Mouse (Mus musculus): ENCODE results near the gene Tnf. TPM values are rescaled to one million over a fixed set of nuclear protein-coding genes. Genes with fewer than 3 reads are reported as not detected.
"Not testable (repeated sequence)": the region's sequence is repeated elsewhere in the genome, so short reads cannot be mapped to it uniquely, and the experiment has no call there.

Gene Tnf
- total RNA-seq, 2 experiments from 2014 or later = 0.25 TPM; not detected in 1

DNA sequence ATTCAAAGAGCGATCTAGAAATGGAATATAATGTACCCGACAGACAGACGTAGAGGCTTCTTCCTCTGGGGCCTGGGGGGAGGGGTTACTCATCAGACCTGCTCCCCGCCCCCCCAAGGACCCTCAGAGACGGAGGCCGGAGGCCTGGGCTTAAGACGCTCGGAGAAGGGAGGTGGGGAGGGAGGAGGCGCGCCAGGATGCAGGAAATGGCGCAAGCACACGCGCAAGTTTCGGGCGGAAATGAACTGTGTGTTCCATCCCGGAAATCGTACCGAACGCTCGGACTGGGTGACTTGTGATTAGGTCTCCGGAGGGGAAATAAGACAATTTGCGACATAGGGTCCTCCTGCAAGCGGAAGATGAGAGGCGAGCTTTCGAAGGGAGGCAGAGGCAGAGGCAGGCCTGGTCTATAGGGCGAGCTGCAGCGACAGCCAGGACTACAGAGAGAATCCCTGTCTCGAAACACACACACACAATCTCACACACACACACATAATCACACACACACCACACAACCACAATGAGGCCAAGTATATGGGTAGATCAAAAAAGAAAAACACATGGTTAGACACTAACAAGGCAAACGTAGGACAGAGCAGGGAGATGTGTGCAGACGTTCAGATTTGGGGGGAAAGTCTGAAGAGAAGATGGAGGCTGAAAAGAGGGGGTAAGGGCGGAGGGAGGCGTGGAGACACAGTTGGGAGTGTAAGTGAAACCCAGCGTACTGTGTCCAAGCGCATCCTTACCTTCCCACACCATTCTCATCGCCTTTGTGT lies 34.0 kb upstream of the Tnf start, which contains the start of gene Nfkbil1:
Gene Nfkbil1 (minus strand): TSS at position 179 of the 776 bp plus-strand sequence.
- intact Hi-C loops (cut with DNase I) = loop anchor here (2.0 to 10.0 kb wide), 5 partner anchors 71 to 644 kb away; partner anchors contain the start of genes C2, Csnk2b, Ehmt2 and Gpank1
- peak; percentile 89 to 91 for DNase-seq (ENCODE audit: low spot score in 2 of 2)

DNA sequence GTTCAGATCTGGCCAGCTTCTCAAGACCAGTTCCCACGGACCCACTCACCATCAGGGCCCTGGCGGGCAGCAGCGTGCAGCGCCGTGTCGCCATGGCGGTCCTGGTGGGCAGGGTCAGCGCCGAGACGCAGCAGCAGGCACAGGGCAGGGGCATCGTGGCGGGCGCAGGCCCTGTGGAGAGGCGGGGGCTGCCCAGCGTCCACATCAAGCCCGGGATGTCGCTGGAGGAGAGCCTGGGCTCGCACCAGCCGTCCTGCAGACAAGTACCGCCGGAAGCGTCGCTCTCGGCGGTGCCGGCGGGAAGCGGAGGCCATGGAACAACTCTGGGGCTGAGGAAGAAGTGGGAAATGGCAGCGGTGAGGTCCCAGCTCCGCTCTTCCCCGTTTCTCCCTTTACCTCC lies 33.1 kb upstream of the Tnf start:
- intact Hi-C loops (cut with DNase I) = loop anchor here (5.0 to 10.0 kb wide), 5 partner anchors 38 to 643 kb away; partner anchors contain the start of genes C2, Csnk2b, Ehmt2 and Gpank1
- no peak for DNase-seq (ENCODE audit: low spot score in 2 of 2)

- intact Hi-C loops (cut with DNase I) = loop anchor here (5.0 to 10.0 kb wide), 2 partner anchors 37 to 229 kb away; partner anchors contain the start of gene Vars
- not testable (repeated sequence) for DNase-seq (ENCODE audit: low spot score in 2 of 2)
Observed at GRCm38 (mm10) chr17:35234090-35234489, 32.3 kb upstream of the Tnf start.

DNA sequence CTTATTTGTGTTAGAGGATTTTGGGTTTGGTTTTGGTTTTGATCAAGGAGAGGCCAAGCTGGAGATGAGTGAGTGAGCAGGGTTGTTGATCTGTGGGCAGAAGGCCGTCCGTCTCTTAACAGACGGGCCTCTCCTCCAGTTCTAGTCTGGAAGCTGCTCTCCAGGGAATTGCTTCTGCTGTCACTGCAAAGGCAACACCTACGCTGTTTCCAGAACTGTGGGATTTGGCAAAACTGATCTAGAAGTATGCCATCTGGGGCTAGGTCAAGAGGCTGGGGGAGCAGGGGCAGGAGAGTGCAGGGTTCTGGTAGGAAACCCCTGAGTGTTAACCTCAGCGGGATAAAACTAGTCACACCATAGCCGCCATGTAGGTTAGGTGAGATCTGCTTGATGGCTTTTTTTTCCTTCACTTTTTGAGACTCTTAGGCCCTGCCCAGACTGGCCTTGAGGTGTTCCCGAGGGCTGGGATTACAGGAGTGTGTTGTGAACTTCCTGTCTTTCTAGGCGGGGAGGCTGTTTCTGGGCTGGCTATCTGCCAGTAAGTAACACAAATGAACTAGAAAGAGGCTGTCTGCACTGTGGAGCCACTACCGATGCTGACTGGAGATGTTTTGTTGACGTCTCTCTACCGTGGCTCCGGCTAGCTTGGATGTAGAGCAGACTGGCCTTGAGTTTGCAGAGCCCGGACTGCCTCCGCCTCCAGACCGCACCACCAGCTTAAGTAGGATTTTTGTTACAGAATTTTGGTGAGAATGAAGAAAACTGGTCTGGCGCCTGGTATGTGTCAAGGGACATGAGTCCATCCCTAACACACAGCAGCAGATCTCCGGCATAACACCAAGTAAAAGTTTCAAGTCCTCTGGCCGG lies 31.5 kb upstream of the Tnf start, which contains the start of gene Atp6v1g2:
Gene Atp6v1g2 (plus strand): TSS at position 547 of the 867 bp plus-strand sequence.
- intact Hi-C loops (cut with DNase I) = loop anchor here (2.0 to 10.0 kb wide), 3 partner anchors 36 to 229 kb away; partner anchors contain the start of gene Vars
- DNase-seq (ENCODE audit: low spot score in 2 of 2) = no peak

GRCm38 (mm10) chr17:35232659-35233058 lies 30.9 kb upstream of the Tnf start:
- no peak for DNase-seq (ENCODE audit: low spot score in 2 of 2)
- intact Hi-C loops (cut with DNase I) = loop anchor here (2.0 to 10.0 kb wide), 3 partner anchors 35 to 228 kb away; partner anchors contain the start of gene Vars

- intact Hi-C loops (cut with DNase I) = loop anchor here (2.0 to 10.0 kb wide), 3 partner anchors 35 to 227 kb away; partner anchors contain the start of gene Vars
- peak; percentile 72 to 81 for DNase-seq (ENCODE audit: low spot score in 2 of 2)
Observed at GRCm38 (mm10) chr17:35232043-35232442, 30.2 kb upstream of the Tnf start.

GRCm38 (mm10) chr17:35231022-35231421 lies 29.2 kb upstream of the Tnf start:
- DNase-seq (ENCODE audit: low spot score in 2 of 2) = no peak
- intact Hi-C loops (cut with DNase I) = loop anchor here (5.0 to 10.0 kb wide), 2 partner anchors 34 to 226 kb away; partner anchors contain the start of gene Vars

DNA sequence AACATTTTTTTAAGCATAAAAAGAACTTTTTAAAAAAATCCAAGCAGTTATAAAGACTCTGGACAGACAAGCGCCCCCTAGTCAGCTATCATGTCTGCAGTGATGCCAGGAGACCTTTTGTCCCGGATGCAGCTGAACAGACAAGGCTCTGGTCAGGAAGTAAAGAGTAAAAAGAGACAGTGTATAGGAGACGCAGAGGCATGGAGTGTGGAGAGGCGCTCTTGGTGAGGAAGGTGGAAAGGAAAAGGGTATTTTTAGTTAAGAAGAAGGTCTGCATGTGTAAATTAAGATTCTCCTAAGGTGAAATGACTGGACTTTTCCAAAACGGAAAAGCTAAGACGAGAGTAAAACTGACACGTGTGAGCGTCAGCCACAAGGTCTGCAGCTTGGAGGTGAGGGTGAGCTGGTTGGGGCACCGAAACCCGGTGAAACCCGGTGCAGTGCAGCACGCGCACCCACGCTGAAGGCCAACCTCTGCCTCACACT lies 24.8 kb upstream of the Tnf start:
- intact Hi-C loops (cut with DNase I) = no loop called here
- DNase-seq (ENCODE audit: low spot score in 2 of 2) = no peak

DNA sequence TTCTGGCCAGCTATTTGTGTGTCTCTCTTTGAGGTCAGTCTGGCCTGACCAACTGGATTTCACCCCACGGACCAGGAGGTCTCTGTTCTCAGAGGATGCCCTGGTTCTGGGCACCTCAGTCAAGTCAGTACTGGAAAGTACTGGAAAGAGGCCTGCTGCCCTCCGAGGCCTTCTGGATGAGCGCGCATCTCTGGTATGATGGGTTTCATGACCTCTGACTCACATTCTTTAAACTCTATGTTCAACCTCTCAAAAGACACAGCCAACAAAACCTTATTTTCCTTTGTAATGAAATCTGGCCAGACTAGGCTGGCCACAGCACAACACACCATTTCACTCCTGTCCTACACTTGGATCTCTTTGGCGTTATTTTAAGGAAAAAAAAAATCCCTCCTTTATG lies 23.6 kb upstream of the Tnf start:
- DNase-seq (ENCODE audit: low spot score in 2 of 2) = no peak
- intact Hi-C loops (cut with DNase I) = no loop called here

DNA sequence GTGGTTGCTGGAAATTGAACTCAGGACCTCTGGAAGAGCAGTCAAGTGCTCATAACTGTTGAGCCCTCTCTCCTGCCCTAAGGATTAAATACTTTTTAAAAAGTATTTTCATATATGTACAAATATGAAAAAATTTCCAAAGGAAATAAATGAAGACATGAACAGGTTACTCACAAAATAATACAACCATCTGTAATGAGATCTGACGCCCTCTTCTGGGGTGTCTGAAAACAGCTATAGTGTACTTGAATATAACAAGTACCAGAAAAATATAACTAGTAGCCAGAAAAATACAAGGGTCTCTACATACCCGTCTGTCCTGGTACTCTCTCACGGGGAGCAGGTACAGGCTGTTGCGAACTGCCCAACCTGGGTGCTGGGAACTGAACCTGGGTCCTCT lies 22.8 kb upstream of the Tnf start:
- intact Hi-C loops (cut with DNase I) = no loop called here
- DNase-seq (ENCODE audit: low spot score in 2 of 2) = no peak

DNA sequence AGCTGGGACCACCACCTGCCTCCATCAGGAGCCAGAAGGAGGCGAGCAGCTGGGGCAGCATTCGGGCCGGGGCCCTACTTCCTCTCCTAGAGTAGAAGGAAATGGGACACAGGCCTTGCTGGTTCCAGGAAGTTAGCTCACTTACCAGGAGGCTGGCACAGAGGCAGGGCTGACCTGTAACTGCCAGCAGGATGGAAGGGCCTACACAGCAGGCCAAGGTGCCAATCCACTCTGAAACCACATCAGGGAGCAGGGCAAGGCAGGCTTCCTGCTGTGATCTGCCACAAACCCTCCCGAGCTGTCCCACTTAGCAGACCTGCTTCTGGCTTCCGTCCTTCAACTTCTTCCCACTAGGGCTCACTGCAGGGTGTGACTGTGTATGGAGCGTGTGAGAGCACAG lies 20.5 kb upstream of the Tnf start:
- intact Hi-C loops (cut with DNase I) = no loop called here
- DNase-seq (ENCODE audit: low spot score in 2 of 2) = no peak

DNA sequence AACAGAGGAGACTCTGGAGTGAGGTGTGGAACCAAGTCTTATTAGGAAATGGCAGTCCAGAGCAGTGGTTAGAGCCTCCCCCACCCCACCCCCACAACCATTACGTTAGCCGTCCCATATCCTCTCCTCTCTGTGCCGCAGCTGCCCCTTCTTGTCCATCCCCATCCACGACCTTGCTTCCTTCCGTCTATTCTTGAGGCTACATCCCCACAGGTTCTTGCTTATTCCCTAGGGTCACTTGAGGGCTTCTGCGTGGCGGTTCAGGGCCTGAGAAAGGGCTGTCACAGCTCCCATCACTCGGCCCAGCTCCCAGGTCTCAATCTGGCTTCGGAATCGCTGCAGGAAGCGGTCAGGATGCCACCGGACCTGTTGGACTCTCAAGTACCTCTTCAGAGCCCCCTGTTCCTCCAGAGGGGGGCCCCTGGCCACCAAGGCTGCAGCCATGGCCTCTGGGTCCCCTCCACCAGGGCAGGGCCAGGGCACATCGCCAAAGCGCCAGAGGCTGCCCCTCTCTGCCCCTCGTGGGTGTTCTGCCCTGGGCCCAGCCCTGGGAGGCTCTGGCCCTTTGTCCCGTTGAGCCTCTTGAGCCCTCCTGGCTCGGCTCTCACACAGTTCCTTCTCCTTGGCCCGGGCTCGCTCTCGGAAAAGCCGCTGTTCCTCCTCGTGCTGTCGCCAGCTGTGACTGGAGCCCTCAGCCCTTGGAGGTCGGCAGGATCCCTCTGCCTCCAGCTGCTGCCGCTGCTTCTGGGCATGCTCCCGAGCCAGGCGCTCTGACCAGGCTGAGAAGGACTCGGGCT lies 18.5 kb upstream of the Tnf start, which contains the start of gene Gm16181:
Gene Gm16181 (plus strand): TSS at position 679 of the 797 bp plus-strand sequence.
- no peak for DNase-seq (ENCODE audit: low spot score in 2 of 2)
- intact Hi-C loops (cut with DNase I) = no loop called here

DNA sequence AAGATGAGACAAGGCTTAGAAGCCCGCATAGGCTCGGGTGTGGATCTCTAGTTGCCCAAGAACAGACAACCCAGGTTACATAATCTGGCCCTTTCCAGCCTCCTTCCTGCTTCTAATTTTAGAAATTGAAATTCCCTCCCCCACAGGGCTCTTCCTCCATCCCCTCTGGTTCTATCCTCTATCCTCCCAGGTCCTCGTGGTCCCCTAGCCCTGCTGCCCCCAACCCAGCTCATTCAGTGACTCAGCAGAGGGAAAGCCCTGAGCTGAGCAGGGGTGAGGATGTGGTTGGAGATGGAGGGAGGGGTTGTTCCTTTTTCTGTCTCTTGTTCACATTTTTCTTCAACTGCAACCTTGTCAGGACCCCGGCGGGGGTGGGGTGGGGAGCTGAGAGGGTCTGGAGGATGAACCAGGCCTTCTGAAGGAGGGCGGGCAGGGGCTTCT lies 17.8 kb upstream of the Tnf start:
- intact Hi-C loops (cut with DNase I) = no loop called here
- DNase-seq (ENCODE audit: low spot score in 2 of 2) = peak in 1 of 2 experiments; percentile 17

GRCm38 (mm10) chr17:35218516-35219193 lies 16.8 kb upstream of the Tnf start:
- intact Hi-C loops (cut with DNase I) = no loop called here
- no peak for DNase-seq (ENCODE audit: low spot score in 2 of 2)

GRCm38 (mm10) chr17:35213071-35213470 lies 11.3 kb upstream of the Tnf start:
- DNase-seq (ENCODE audit: low spot score in 2 of 2) = no peak
- intact Hi-C loops (cut with DNase I) = no loop called here

- intact Hi-C loops (cut with DNase I) = no loop called here
- no peak for DNase-seq (ENCODE audit: low spot score in 2 of 2)
Observed at GRCm38 (mm10) chr17:35210593-35210992, 8.8 kb upstream of the Tnf start.

GRCm38 (mm10) chr17:35209785-35210535 lies 8.2 kb upstream of the Tnf start:
- intact Hi-C loops (cut with DNase I) = no loop called here
- DNase-seq (ENCODE audit: low spot score in 2 of 2) = no peak

GRCm38 (mm10) chr17:35205380-35205769 lies 3.6 kb upstream of the Tnf start:
- intact Hi-C loops (cut with DNase I) = no loop called here
- DNase-seq (ENCODE audit: low spot score in 2 of 2) = no peak
